Mouse (Mus musculus): Measurements from ENCODE around the gene Tmem11.
A peak's percentile ranks its signal among the peaks of the same experiment; 100 is the strongest.
"Not testable (repeated sequence)": the region's sequence is repeated elsewhere in the genome, so short reads cannot be mapped to it uniquely, and the experiment has no call there.

Tmem11 gene

DNA sequence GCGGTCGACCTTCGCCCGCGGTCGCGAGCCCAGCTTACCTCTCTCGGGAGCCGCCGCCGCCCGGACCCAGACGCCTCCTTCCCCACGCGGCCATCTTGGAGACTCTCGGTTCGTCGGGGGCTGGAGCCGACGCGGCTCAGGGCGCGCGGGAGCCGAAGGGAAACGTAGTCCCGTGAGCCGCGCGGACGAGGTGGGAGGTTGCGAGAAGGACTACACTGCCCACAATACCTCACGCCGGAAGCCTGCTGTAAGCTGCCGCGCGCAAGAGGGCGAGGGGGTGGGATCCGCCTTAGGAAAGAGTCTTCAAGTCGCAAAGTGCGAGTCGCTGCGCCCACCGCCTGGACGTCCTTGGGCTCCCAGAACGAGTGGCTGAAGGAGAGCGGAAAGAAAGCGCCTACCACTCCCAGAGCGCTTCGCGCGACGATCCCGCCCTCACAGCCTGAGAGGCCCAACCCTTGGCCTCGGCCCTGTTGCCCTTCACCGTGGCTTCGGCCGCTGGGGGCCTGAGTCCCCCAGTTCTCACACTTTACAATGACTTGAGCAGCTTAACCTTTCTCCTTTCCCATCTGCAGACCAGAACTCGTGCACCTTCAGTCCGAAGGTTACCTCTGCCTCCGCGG, at the start of gene Tmem11:
Tmem11 (minus strand) TSS at position 598 of the 620 bp plus-strand sequence.
- DNase-seq (ENCODE audit: low read depth, low spot score) = peak; percentile 98

DNA sequence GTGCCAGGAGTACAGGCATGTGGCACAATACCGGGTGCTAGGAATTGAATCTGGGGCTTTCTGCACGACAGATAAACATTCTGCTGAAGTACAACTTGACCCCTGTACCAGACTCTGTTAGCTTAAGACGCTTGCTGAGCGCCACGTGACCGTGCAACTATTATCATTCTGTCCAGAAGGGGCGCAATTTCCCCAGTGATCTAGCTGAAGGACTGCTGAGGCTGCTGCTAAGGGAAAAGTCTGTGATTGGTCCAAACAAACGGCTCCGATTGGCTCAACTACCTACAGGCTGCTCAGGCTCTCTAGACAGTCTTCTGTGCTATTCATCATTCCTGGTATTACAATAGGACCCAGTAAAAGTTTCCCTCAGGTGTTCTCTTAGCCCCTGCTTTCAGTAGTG, 48.2 kb upstream of the Tmem11 start:
- peak; percentile 94 for DNase-seq (ENCODE audit: low read depth, low spot score)

DNA sequence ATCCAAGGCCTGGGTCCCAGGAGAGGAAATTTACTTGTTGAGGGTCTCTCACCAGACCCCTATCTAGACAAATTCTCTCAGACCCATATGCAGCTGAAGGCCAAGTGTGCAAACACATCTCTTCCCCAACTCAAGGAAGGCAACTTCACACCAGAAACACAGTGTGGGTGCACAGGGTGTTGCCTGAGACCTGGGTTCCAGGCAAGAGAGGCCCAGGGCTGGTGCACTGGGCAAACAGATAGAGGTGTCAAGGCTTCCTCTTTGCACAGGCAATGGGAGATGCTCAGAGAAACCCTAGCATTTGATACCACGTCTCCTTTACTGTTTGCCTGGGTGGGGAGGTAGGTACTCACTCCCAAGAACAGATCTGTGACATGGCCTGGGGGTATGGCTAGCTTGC, 45.9 kb upstream of the Tmem11 start:
- no peak for DNase-seq (ENCODE audit: low read depth, low spot score)

DNA sequence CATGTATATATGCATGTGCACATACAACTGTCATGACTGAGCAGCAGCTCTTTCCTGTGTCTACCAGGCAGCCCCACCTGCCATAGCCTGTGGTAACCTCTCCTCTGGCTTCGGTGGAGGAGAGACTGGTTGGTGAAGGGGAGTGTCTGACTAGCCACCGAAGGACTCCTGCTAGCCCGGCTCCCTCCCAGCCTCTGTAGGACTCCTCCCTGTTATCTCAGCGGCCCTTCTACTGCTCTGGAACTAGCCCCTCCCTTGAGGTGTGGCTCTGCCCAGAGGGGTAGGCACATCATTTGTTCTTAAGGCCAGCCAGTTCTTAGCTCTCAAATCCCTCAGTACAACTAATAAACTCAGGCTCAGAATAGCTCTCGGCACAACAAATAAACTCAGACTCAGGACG, 45.4 kb upstream of the Tmem11 start:
- no peak for DNase-seq (ENCODE audit: low read depth, low spot score)

DNA sequence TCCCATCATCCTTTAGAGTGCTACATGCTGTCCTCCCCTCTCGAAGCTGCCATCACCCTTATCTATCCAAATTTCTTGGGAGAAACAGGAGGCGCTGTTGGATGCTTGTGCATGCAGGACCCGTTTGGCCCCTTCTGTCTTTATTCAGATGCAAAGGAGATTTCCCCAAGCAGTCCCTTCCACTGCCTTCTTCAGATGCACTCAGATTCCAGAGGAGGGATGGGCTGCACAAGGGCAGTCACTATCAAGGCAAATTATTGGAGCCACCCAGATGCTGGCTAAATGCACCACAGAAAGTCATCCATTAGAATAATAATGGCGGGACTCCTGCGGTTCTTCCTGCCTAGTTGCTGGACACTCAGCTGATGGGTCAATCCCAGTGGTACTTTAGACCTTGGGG, 43.9 kb upstream of the Tmem11 start:
- DNase-seq (ENCODE audit: low read depth, low spot score) = no peak

DNA sequence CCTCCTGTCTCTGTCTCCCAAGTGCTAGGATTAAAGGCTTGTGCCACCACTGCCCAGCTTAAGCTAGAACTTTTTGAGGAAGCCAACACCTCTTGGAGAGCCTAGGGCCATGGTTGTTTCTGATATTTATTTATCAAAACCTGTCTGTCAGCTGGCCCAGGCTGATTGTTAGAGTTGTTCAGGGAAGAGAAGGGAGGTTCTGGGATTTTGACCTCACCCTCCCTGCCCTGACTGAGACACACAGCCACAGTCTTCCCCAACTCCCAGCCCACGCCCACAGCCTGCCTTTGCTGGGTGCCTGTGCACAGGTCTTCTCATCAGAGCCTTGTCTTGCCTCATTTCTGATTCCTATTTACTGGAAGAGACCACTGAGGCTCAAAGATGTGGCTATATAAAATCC, 43.1 kb upstream of the Tmem11 start:
- DNase-seq (ENCODE audit: low read depth, low spot score) = no peak

DNA sequence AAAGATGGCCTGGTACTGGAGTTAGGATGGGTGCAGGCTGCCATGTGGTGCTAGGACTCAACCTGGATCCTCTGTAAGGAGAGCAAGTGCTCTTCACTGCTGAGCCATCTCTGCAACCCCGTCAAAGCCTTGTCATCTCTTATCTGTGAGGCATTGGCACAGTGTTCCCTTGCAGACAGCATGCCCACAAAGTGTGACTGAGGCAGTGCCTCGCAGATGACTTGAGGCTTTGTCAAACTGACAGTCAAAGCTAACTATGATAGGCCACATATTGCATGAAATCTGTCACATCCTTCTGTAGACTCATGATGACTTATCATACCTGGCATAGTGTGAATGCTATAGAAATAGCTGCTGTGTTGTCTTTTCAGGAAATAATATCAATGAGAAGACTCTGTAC, 40.9 kb upstream of the Tmem11 start:
- no peak for DNase-seq (ENCODE audit: low read depth, low spot score)

DNA sequence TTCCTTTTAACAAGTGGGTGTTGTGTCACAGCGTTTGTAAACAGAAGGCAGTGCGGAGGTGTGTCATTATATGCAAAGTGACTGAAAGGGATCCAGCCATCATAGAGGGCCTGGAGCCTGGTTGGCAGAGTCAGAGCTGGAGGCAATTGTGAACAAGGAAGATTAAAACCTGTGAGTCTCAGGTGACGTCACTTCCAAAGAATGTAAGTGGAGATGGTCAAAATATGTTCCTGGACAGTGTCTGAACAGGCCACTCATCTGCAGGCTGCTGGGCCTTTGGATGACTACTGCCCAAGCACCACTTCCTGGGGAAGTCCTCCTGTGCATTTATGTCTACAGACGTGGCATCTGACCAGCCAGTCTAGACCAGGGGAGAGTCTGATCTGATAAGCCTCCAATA, 36.1 kb upstream of the Tmem11 start:
- no peak for DNase-seq (ENCODE audit: low read depth, low spot score)

DNA sequence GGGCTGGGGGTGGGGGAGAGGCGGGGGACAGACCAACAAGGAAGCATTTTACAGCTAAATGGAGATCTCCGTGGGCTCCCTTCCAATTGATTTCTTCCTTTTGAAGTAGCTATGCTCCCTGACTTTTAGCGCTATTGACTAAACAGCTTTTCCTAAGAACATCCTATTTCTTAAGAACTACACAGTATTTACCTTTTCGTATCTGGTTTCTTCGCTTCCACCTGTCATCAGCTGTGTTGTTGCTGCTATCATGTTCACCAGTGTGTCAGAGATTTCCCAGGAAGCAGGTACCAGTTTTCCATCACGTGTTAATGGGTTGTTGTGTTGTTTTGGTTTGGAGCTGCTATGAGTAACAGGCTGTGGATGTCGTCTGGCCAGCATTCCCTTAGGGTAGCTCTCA, 35.4 kb upstream of the Tmem11 start, which contains the start of gene Natd1:
Natd1 (minus strand) TSS at position 260 of the 400 bp plus-strand sequence.
- no peak for DNase-seq (ENCODE audit: low read depth, low spot score)

DNA sequence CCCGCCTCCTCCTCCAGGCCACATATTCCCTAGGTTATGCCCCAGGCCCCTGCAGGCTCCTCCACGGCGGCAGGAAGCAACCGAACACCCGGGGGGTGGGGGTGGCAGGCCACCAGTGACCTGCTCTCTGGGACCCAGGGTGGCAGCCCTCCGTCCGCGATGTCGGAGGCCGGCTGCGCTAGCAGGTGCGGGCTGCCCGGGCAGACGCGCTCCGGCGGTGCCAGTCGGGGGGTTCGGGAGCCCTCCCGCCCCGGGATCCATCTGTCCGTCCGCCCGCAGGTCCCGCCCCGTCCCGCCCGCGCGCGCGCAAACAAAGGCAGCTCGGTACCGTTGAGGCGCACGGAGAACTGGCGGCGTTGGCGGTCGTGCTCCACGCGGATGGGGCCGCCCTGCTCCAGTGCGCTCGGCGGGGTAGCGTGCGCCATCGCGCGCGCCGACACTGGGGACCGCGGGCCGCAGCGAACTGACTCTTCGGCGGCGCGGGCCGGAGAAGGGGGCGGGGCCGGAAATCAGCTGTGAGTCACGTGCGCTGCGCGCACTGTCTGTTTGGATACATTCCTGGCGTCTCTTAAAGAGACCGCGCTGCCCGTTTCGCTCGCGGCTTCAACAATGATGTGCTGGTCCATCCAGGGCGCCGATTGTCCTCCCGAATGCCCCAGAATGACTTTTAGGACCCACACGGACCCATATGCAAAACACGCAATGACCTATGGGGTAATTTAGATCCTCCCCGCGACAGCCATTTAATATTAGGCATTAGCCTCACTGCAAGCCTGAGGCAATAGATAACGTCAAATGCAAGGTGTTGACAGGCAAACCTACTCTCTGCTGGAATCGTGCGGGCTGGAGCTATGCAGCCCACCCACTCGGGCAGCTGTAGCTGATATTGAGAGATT, 34.5 kb upstream of the Tmem11 start:
- peak; percentile 90 for DNase-seq (ENCODE audit: low read depth, low spot score)

DNA sequence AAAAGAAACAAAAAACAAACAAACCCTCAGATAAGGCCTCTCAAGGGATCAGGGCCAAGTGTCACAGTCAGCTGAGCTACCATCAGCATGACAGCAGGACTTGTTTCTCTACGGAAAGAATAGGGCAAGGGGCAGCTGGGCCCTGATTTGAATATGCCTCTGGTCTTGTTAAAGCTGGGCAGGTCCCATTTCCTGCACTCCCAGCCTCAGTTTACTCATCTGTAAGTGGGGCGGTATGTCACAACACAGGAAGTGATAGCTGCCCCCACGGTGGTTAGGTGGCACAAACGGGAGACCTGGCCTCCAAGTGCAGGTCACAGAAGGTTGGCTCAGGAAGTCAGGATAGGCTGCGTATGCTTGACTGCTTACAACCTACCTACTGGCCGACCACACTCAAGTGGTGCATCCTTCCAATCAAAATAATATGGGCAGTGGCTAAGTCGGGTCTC, 33.5 kb upstream of the Tmem11 start:
- peak; percentile 23 for DNase-seq (ENCODE audit: low read depth, low spot score)

DNA sequence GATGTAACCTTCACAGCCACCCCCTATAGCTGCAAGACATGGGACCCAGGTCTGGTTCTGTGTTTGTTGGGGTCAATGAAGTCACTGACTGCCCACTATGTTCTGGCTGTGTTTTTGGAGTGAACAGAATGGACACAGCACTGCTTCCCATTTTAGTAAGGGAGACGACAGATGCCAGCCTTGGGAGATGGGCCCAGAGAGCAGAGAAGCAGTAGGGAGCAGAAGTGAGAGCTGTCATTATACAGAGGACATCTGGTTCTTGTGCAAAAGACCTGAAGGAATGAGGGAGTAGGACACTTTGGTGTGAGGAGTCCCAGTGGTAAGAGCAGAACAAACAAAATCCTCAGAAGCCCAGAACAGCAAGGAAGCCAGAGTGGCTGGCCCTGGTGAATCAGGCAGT, 30.6 kb upstream of the Tmem11 start:
- no peak for DNase-seq (ENCODE audit: low read depth, low spot score)

DNA sequence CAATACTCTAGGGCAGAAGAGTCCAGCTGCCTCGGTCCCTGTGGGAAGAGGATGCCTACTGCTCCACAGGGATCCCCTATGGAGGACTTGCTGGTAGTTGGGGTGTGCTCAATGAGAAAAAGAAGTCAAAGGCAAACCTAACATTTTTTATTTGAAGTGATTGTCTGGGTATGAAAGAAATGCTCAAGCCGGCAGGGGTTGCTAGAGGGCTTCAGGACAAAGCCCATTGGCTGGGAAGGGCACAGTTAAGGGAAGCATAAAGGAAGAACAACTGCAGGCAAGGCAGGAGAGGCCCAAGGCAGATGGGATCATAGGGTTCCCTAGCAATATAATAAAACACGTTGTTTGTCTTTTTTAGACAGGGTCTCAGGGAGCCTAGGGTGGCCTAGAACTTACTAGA, 29.0 kb upstream of the Tmem11 start:
- DNase-seq (ENCODE audit: low read depth, low spot score) = no peak

DNA sequence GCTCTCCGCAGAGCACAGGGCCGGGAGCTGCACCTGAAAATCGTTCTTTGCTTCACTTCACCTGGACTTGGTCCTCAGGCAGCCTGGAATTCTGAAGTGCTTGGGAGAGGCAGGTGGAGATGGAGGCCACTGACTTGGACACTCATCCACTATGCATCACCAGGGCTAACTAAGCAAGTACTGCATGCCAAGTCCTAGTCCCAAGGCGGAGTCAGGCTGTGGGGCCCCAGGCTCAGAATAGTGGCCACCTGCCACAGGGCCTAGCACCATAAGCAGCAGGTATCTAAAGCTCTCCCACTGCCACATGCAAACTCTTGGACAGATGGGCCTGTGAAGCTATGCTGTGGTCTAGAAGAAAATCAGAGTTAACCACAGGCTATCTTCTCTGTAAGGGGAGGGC, 27.4 kb upstream of the Tmem11 start:
- no peak for DNase-seq (ENCODE audit: low read depth, low spot score)

DNA sequence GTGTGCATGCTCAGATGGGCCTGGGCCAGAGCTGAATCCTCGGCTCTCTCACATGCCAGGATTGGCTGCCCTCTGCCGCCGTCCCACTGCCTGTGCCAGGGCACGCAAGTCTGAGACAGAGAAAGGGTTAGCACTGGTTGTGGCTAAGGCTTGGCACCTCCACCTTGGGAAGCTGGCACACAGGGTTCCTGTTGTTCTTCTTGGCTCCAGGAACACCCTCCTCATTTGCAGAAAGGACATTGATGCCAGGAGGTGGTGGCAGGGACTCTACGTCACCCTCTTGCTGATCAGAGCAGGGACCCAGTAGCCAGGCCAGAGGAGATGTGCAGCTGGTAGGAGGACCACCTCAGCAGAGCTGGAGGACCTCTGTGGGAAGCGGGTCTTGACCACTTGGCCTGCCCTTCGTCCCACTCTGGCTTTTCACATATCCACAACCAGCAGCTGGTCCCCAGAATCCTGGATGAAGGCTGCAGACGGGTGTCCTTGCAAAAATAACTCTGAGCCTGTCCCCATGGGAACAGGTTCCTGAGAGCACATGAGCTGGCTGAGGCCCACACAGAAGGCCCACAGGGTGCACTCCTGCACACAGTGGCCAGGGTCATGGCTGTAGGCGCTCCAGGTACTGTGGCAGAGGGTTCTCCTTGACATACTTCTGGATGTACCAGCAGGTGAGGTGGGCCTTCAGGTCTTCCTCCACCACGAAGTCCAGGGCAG, 26.5 kb upstream of the Tmem11 start:
- DNase-seq (ENCODE audit: low read depth, low spot score) = no peak

DNA sequence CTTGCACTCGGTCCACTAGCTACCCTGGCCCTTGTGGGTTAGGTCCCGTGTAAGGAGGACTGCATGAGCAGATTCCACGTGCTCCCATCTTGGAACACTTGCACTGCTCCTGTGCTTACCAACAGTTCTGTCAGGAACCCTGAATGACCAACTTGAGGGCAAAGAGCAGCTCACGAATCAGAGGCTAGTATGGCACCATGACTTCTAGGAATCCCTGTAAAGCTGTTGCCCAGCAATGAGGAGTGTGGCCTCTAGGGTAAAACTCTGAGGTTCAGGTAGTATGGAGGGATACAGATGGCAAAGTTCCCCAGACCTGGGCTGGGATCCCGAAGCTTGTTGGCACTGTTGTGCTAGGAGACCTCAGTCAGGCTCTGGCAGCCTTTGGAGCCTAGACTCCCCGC, 24.6 kb upstream of the Tmem11 start:
- no peak for DNase-seq (ENCODE audit: low read depth, low spot score)

DNA sequence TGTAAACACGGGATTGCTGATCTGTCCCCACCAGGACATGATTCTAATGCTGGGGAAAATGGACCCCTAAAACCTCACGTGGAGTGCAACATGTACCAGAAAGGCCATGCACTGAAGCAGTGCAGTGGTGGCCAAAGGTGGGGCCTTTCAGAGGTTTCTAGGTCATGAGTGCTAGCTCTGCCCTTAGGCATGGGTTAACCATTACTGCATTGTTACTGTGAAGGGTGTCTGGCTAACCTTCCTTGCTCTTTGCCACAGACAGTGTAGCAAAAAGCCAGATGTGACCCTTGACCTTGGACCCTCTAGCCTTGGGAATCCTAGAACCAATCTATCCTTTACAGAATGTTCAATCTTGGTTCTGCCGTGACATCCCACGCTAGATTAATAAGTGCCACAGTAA, 23.4 kb upstream of the Tmem11 start:
- no peak for DNase-seq (ENCODE audit: low read depth, low spot score)

DNA sequence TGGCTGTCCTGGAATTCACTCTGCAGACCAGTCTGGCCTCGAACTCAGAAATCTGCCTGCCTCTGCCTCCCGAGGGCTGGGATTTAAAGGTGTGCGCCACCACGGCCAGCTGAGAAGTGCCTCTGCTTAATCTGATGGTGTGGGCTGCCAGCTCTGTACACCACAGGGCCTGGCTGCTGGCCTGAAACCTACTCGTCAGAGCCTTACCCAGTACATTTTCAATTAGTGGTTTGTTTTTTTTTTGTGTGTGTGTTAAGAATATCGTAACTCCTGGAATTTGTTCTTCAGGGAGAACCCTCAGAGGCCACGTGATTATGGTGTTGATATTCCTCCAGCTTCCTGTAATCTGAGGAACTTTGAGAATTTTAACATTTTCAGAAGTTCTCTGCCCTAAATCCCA, 22.9 kb upstream of the Tmem11 start:
- DNase-seq (ENCODE audit: low read depth, low spot score) = no peak

DNA sequence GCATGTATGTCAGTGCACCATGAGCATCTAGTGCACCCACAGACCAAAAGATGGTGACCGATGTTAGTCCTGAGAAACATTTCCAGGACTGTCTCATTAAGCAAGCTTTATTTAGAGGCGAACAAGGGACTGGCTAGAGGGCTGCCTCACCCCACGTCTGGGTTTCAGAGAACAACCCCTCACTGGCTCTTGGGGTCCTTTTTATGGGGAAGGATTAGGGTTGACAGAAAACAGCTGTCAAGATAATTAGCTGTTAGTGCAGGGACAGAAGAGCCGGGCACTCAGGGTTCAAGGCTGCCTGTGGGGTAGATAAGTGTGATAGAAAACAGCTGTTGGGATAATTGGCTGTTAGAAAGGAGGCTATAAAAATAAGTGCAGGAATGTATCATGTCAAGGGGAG, 16.8 kb upstream of the Tmem11 start:
- DNase-seq (ENCODE audit: low read depth, low spot score) = no peak

DNA sequence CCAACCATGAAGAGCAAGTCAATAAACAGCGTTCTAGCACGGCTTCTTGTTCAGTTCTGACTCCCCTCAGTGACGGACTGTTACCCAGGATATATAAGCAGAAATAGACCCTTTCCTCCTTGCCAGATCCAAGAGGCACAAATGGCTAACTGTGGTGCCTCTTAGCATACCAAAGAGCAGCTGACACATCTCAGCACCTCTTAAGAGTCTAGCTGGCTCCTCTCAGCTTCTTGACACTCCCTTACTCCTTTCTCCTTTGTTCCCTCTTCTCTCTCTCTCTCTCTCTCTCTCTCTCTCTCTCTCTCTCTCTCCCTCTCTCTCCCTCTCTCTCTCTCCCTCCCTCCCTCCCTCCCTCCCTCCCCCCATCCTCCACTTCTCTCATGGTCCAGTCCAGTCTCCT, 11.7 kb upstream of the Tmem11 start:
- no peak for DNase-seq (ENCODE audit: low read depth, low spot score)

DNA sequence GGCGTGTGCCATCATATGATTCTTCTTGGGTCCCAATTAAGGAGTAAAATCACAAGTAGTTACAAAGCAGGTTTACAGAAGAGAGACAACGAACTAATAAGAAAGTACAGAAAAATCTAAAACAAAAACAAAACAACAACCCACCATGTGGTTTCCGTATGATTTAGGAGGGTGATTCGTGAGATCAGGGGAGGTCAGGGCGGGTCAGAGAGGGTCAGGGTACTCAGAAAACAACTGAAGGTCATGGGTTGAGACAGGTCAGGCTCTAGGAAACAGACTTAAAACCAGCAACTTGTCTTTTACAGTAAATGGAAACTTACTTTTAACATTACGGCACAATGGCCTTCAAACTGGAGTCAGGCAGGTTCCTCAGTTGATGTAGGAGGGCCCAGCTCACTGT, 11.2 kb upstream of the Tmem11 start:
- DNase-seq (ENCODE audit: low read depth, low spot score) = no peak

DNA sequence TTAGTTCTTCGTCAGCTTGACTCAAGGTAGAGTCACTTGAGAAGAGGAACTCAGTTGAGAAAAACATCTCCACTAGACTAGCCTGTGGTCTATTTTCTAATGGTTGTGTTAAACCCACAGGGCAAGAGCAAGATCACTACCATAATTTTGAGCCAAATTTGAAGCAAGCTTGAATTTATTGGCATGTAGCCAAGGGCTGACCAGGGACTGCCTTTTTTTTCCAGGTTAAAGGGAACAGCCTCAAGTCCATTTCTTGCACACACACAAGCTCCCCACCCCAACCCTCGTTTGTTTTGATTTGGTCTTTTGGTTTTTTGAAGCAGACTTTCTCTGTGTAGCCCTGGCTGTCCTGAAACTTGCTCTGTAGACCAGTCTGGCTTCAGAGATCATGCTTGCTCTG, 10.8 kb upstream of the Tmem11 start:
- no peak for DNase-seq (ENCODE audit: low read depth, low spot score)

DNA sequence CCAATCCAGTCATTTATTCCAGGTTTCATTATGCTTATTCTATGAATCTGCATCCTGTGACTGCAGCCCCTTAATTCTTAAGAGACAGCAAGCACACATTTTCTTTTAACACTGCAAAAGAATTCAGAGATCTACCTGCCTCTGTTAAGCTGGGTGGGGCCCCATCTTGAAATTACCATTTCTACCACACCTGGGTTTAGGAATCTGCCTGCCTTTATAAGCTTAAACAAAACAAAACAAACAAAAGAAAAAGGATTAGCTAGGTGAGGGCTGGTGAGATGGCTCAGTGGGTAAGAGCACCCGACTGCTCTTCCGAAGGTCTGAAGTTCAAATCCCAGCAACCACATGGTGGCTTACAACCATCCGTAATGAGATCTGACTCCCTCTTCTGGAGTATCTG, 7.9 kb upstream of the Tmem11 start:
- DNase-seq (ENCODE audit: low read depth, low spot score) = not testable (repeated sequence)
